Mouse (Mus musculus): ENCODE measurements around the gene Rai14. TPM values are rescaled to one million over a fixed set of nuclear protein-coding genes. Genes with fewer than 3 reads are reported as not detected.

The Rai14 gene
- polyA plus RNA-seq, 1 experiment = 2.3 TPM

DNA sequence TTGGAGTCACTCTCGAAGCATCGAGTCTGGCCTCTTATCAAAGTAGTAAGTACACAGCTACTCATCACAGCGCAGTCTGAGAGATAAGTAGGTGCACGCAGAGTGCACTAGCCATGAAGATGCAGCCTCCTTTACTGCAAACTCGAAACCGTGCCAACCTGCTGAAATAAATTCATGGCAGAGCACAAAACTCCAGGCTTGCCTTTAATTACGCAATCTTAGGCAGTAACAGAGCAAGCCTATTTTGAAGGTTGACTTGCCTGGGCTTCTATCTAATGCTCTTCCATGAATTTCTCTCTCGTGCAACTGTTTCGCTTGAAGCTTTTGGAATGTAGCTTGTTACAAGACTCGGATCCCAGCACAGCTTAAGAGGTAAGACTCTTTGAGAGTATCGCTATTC is 25.1 kb downstream of the Rai14 start:
- Histone ChIP-seq H3K4me1 (ENCODE audit: control insufficient read depth, insufficient read depth, insufficient read length, low read length) (peaks cover 3% of the 10 kb centered on the region; the same call in 1 of the 2 replicates), H3K4me3 (ENCODE audit: insufficient read depth, low read depth, low read length) (no peak overlapping the region), H3K27ac (replicated peaks; ENCODE audit: low read depth, low read length) (no peak overlapping the region)

DNA sequence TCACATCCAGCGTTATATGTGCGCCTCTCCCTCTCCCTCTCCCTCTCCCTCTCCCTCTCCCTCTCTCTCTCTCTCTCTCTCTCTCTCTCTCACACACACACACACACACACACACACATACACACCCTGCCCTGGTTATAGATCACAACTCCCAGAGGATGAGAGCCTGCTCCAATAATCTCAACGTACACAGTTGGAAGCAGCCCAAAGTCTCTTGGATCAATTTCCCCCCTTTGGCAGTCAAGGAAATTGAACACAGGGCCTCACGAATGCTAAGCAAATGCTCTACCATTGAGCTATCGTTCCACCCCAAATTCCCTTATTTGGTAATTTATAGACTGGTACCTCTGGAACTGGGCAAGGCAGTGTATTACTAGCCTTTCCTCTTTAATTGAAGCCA is 25.7 kb downstream of the Rai14 start:
- peaks cover 3% of the 10 kb centered on the region; the same call in 1 of the 2 replicates for H3K4me1 ChIP-seq (ENCODE audit: control insufficient read depth, insufficient read depth, insufficient read length, low read length)
- no peak overlapping the region for H3K27ac ChIP-seq (replicated peaks; ENCODE audit: low read depth, low read length)

DNA sequence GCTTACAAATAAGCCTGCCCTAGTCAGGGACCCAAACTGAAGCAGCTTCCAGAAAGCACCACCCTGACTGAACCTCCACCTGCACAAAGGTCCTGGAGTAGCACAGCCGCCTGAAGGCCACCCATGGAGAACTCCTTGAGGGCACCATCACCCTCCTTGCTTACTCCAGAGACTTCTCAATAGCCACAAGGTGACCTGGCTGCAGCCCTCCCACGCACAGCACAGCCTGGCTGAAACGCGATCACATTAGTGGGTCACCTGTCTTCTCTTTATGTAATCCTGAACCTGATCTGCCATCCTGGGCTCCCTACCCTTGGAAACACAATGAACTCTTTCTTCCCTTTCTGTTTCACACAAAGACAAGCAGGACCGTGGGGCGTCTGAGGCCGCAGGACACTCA is 27.1 kb downstream of the Rai14 start:
- Histone ChIP-seq H3K4me1 (ENCODE audit: control insufficient read depth, insufficient read depth, insufficient read length, low read length) (peaks cover 3% of the 10 kb centered on the region; the same call in 1 of the 2 replicates), H3K4me3 (ENCODE audit: insufficient read depth, low read depth, low read length) (no peak overlapping the region), H3K27ac (replicated peaks; ENCODE audit: low read depth, low read length) (no peak overlapping the region)

More for the DNA sequence above, 25.7 kb downstream of the Rai14 start:
- H3K4me3 ChIP-seq (ENCODE audit: insufficient read depth, low read depth, low read length) = no peak overlapping the region

DNA sequence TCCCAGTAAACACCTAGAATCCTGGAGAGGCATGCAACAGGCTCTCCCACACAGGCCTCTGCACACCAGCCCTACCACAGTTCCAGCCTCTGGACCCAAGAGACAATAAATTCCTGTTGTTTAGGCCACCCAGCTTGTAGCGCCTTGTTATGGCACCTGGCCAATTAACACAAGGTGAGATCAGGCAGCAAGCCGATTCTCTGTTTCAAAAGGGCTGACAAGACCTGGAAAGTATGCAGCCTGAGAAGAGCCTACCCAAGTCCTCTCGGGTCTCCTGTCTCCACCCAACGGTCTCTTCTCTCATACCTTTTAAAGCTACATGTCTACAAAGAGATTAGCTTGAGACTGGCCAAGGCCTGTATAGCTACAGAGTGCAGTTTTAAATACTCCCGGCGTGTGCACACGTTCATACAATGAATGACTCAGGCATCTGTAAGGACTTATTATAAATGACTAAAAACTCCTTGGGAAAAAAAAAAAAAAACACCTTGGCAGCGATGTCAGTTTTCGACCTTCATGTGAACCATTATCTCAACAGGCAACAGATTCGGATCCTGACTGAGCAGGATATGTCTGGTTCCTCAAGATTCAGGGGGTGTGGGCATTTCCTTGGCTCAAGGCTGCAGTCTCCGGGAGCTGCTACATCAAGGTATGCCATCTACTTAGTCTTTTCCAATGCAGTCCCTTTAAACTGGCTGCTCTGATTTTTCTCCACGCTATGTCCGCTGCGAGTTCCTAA is 28.6 kb downstream of the Rai14 start:
- Histone ChIP-seq H3K27ac (replicated peaks; ENCODE audit: low read depth, low read length) (no peak overlapping the region), H3K4me3 (ENCODE audit: insufficient read depth, low read depth, low read length) (no peak overlapping the region), H3K4me1 (ENCODE audit: control insufficient read depth, insufficient read depth, insufficient read length, low read length) (peaks cover 3% of the 10 kb centered on the region; the same call in 1 of the 2 replicates)

DNA sequence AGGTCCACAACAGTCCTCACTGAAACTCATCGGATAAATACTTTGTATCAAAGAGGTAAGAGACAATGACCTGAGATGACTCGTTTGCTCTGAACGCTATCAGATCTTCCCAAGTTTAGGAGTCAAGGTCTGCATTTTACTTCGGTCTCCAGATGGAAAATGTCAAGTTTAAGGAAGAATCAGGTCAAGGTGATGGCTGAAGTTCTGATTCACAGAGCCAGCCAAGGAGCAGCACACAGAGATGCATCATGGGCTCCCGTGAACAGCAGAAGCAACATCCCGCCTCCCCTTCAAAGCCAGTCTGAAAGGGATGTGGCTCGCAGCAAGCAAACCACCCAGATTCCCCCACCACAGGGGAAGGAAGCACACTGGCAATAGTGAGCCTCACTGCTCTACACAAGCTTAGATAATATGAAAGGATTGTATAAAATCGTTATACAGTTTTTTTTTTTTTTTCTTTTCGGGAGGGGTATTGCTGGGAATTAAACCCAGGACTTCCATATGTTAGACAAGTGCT is 30.7 kb downstream of the Rai14 start:
- Histone ChIP-seq H3K4me3 (ENCODE audit: insufficient read depth, low read depth, low read length) (no peak overlapping the region), H3K27ac (replicated peaks; ENCODE audit: low read depth, low read length) (no peak overlapping the region), H3K4me1 (ENCODE audit: control insufficient read depth, insufficient read depth, insufficient read length, low read length) (peaks cover 10% of the 10 kb centered on the region; the same call in 1 of the 2 replicates)

DNA sequence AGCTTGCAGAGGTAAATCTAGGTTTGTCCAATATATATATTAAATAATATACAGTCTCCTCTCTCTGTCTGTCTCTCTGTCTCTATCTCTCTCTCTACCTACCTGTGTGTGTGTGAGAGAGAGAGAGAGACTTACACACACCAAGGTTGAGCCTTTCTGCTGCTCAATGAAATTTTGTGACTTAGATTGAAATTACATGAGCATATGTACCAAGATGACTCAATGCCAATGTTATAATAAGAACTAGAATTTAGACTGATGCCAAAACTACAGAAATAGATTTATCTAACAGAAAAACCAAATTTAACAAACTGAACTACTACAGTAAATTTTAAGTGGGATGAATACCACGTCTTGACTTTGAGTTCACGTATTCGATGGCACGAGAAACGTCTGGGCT is 33.9 kb downstream of the Rai14 start:
- Histone ChIP-seq H3K4me3 (ENCODE audit: insufficient read depth, low read depth, low read length) (no peak overlapping the region), H3K27ac (replicated peaks; ENCODE audit: low read depth, low read length) (no peak overlapping the region), H3K4me1 (ENCODE audit: control insufficient read depth, insufficient read depth, insufficient read length, low read length) (peaks cover 7% of the 10 kb centered on the region; the same call in 1 of the 2 replicates)

DNA sequence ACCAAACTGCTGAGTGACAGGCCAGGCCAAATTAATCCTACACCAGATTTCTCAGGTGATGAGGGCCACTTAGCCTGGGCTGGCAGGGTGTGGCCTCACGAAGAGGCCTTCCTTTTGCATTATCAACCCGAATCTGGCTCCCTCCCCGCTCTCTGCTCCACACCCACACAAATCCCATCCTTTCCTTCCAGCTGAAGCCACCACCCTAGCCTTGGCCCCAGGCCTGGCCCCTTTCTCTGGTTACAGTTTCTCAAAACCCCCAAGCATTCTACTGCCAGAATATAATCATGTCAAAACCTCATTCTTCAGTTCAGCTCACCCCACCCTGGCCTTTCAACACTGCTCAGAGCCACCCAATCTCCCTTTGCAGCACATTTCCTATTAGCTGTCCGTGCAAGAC is 34.9 kb downstream of the Rai14 start:
- Histone ChIP-seq H3K27ac (replicated peaks; ENCODE audit: low read depth, low read length) (no peak overlapping the region), H3K4me3 (ENCODE audit: insufficient read depth, low read depth, low read length) (no peak overlapping the region), H3K4me1 (ENCODE audit: control insufficient read depth, insufficient read depth, insufficient read length, low read length) (peaks cover 6% of the 10 kb centered on the region; the same call in 1 of the 2 replicates)

DNA sequence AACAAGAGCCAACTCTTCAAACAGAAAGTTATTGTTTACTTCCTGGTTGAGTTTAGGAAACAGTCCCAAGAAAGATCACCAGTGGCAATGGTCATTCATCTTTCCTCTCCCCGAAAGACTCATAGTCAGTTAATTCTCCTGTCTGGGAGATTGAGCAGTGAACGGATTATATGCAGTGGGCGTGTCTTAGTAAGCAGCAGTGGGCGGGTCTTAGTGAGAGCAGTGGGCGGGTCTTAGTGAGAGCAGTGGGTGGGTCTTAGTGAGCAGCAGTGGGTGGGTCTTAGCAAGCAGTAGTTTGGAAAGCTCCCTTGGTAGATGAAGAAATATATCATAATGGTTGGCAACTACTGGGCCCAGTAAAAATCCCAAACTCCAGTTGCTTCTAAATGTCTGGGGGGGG is 38.6 kb downstream of the Rai14 start:
- H3K27ac ChIP-seq (replicated peaks; ENCODE audit: low read depth, low read length) = no peak overlapping the region
- H3K4me3 ChIP-seq (ENCODE audit: insufficient read depth, low read depth, low read length) = no peak overlapping the region
- peaks cover 6% of the 10 kb centered on the region; the same call in 1 of the 2 replicates for H3K4me1 ChIP-seq (ENCODE audit: control insufficient read depth, insufficient read depth, insufficient read length, low read length)

DNA sequence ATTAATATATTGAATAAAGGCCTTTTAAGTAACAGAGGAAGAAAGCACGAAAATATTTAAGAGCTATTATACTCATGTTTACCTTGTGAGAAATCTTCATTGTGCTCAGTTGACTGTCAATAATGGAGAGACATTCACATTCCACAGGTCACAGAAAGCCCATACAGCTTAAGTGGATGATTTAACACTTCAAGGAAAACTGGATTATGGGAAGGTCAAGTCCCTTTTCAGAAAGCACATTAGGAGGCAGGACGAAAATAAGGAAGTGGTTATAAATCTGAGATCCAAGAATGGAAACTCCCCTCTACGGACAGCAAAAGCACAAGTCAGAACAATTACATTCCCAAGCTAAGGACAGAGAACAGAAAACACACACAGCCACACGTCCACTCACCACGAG is 41.5 kb downstream of the Rai14 start:
- H3K4me3 ChIP-seq (ENCODE audit: insufficient read depth, low read depth, low read length) = no peak overlapping the region
- H3K27ac ChIP-seq (replicated peaks; ENCODE audit: low read depth, low read length) = no peak overlapping the region
- H3K4me1 ChIP-seq (ENCODE audit: control insufficient read depth, insufficient read depth, insufficient read length, low read length) = no peaks in the 10 kb centered on the region; the same call in 1 of the 2 replicates

DNA sequence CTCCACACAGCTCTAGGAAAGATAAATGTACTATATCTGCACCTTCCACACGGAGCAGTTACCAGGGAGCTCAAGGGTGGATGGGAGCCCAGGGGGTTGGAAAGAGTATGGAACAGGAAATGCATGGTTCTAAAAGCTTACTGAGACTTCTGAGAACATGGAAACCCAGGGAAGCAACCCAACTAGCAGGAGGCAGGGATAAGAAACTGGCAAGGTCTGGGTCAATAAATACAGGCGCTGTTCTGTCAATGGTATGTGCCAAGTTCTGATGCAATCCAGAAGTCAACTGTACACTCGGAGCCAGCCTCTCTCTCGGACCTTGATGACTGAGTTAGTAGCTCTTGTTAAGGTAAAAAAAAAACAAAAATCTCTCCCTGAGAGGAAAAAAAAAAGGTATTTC is 42.6 kb downstream of the Rai14 start:
- Histone ChIP-seq H3K27ac (replicated peaks; ENCODE audit: low read depth, low read length) (no peak overlapping the region), H3K4me1 (ENCODE audit: control insufficient read depth, insufficient read depth, insufficient read length, low read length) (peaks cover 3% of the 10 kb centered on the region; the same call in 1 of the 2 replicates)

DNA sequence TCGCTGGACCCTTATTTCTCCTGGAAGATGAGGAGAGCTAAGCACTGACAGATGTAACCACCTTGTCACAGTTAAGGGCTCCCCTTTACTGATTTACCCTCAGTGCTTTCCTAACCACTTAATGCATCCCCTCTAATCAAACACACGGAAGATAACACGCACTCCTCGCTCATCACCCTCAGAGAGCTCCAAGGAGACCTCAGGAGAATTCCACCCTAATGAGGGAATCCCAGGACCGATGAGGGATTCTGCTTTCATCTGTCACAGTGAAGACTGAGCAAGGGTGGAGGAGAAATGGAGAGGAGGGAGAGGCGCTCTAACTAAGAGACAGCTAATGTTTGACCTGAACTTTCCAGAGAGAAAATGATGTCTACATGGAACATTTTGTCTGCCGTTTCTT is 44.3 kb downstream of the Rai14 start:
- Histone ChIP-seq H3K4me3 (ENCODE audit: insufficient read depth, low read depth, low read length) (no peak overlapping the region), H3K4me1 (ENCODE audit: control insufficient read depth, insufficient read depth, insufficient read length, low read length) (peaks cover 3% of the 10 kb centered on the region; the same call in 1 of the 2 replicates), H3K27ac (replicated peaks; ENCODE audit: low read depth, low read length) (no peak overlapping the region)

More for the DNA sequence above, 42.6 kb downstream of the Rai14 start:
- H3K4me3 ChIP-seq (ENCODE audit: insufficient read depth, low read depth, low read length) = no peak overlapping the region

DNA sequence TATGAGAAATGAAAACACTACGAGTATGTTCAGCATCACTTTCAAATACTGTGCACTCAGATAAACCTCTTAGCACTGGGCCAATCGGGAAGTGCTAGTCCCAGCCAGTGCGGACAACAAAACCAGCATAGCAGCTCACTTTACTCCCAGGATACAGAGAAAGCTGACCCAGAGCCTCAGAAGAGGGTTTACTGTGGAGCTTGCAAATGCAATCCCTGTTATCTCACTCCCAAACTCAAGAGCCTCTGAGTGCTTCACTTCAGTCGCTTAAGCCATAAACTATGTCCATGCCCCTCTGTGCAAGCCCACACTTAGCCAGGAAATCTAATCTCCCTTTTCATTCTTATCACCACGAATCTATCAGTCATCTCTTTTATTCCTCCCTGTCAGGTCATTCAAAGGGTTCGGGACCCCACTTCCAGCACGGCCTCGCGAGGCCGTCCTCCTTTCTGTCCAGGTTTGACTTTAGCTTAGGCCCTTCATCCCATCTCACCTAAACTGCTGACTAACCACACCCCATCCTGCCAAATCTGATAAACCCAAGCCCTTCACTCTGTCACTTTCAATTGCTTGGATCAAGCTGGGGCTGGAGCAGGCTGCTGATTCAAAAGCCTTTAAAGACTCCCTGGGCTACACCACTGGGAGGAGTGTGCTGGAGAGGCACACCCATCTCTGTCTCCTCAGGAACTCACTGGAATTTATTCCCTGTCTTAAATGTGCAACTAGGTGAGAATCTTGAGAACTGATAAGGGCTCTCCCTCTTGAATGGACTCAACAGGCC is 46.1 kb downstream of the Rai14 start:
- Histone ChIP-seq H3K4me1 (ENCODE audit: control insufficient read depth, insufficient read depth, insufficient read length, low read length) (peaks cover 6% of the 10 kb centered on the region; the same call in 1 of the 2 replicates), H3K27ac (replicated peaks; ENCODE audit: low read depth, low read length) (no peak overlapping the region), H3K4me3 (ENCODE audit: insufficient read depth, low read depth, low read length) (no peak overlapping the region)

DNA sequence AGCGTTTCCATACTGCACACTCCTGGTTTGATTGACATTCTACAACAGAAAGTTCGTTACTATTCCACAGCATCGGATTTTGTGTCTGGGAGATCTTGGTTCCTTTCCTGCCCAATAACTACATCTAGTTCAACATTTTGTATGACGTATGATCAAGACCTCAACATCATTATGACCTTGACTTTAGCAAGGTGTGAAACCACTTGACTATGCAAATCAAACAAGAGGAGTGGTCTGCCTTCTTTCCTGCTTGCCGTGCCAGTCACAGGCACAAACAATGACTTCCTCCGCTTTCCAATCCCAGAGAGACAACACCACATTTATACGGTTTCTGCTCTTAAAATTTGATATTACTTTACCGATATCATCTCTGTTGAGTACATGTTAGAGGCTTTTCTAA is 48.6 kb downstream of the Rai14 start:
- peaks cover 6% of the 10 kb centered on the region; the same call in 1 of the 2 replicates for H3K4me1 ChIP-seq (ENCODE audit: control insufficient read depth, insufficient read depth, insufficient read length, low read length)
- H3K27ac ChIP-seq (replicated peaks; ENCODE audit: low read depth, low read length) = no peak overlapping the region
- H3K4me3 ChIP-seq (ENCODE audit: insufficient read depth, low read depth, low read length) = no peak overlapping the region

DNA sequence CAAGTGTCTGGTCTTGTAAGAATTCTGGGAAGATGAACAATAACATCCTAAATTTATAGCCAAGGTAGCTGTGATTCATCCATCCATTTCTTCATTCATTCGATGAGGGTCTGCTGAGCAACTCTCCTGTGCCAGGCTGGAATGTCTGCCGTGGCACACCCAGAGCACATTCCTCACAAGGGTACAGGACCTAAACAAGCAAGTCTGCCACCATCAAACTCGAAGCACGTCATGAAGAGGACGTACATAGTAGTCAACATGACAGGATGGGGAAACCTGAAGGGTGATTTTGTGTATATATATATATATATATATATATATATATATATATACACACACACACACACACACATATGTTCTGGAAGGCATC is 49.9 kb downstream of the Rai14 start:
- H3K27ac ChIP-seq (replicated peaks; ENCODE audit: low read depth, low read length) = no peak overlapping the region
- H3K4me1 ChIP-seq (ENCODE audit: control insufficient read depth, insufficient read depth, insufficient read length, low read length) = peaks cover 6% of the 10 kb centered on the region; the same call in 1 of the 2 replicates
- no peak overlapping the region for H3K4me3 ChIP-seq (ENCODE audit: insufficient read depth, low read depth, low read length)

DNA sequence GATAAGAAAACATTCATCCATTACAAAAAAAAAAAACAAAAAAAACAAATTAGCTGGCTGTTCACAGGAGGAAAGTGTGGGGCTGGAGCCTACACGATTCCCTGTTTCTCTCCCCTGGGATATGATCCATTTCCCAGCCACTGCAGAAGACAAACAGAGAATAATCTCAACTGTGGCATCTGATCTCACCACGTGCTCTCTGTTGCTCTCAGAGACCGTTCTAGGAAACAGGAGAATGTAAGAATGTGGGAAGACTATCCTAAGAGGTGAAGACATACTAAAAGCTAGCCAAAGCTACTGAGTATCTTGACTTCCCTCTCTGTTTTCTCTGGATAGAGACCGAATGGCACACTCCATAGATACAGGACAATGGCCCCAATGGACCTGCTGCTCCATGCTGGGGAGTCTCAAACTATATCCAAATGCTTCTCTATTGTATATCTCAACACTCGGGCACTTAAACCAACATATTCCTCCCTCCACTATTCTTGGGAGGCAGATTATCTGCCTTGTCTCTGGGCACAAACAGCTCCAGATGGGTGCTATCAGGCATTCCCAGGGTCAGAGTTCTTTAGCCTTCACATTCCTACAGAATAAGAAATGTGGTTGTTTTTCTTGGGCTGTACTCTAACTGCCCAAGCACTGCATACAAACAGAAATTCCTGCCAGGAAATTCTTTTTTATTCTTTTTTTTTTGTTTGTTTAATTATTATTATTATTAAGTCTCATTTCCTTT is 50.5 kb downstream of the Rai14 start:
- Histone ChIP-seq H3K4me3 (ENCODE audit: insufficient read depth, low read depth, low read length) (no peak overlapping the region), H3K4me1 (ENCODE audit: control insufficient read depth, insufficient read depth, insufficient read length, low read length) (peaks cover 6% of the 10 kb centered on the region; the same call in 1 of the 2 replicates), H3K27ac (replicated peaks; ENCODE audit: low read depth, low read length) (no peak overlapping the region)
